Comparison of ENCODE assay signal across 8 mouse cellular contexts in the genomic region with DNA sequence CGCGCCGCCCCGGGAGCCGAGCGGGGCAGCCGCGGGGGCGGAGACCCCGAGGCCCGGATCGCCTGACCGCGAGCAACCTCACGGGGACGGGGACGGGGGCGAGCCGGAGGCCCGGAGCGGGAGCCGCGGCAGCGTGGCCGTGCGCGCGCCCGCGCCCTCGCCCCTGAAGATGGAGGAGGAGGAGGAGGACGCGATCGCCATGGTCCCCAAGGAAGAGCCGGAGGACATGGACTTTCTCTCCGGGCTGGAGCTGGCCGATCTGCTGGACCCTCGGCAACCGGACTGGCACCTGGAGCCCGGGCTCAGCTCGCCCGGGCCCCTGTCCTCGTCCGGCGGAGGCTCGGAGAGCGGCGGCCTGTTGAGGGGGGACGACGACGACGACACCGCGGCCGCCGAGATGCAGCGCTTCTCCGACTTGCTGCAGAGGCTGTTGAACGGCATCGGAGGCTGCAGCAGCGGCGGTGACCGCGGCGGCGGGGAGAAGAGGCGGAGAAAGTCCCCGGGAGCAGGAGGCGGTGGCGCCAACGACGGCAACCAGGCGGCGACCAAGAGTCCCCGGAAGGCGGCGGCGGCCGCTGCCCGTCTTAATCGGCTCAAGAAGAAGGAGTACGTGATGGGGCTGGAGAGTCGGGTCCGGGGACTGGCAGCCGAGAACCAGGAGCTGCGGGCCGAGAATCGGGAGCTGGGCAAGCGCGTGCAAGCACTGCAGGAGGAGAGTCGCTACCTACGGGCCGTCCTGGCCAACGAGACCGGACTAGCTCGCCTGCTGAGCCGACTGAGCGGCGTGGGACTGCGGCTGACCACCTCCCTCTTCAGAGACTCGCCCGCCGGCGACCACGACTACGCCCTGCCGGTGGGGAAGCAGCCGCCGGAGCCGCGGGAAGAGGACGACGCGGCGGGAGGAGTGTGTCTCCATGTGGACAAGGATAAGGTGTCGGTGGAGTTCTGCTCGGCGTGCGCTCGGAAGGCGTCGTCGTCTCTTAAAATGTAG. TPM values are rescaled to one million over a fixed set of nuclear protein-coding genes. Genes with fewer than 3 reads are reported as not detected.
DNase-seq lines count a peak whose midpoint lies in the region; ATAC-seq and TF ChIP-seq lines count a peak whose summit lies in the region.

No protein-coding gene starts in this region.

- peak overlapping the region; percentile 98 for H3ac ChIP-seq in myocyte (ENCODE audit: control insufficient read depth, insufficient read length)

- peak overlapping the region; percentile 79 for H3K4me3 ChIP-seq in embryonic facial prominence, embryonic 14.5 days (ENCODE audit: low read depth, low read length)
- peak overlapping the region; percentile 98 for H3K4me3 ChIP-seq in kidney, embryonic 14.5 days (ENCODE audit: low read length)
- peak overlapping the region; percentile 98 for H3K4me3 ChIP-seq in liver, embryonic 12.5 days
- peak overlapping the region; percentile 81 for H3K4me3 ChIP-seq in myocyte

- peak overlapping the region; percentile 98 for H3K4me2 ChIP-seq in embryonic facial prominence, embryonic 14.5 days (ENCODE audit: low read depth, low read length)
- H3K4me2 ChIP-seq in kidney, embryonic 14.5 days (replicated peaks; ENCODE audit: low read depth, low read length), result peak overlapping the region; percentile 89
- peak overlapping the region; percentile 87 for H3K4me2 ChIP-seq in liver, embryonic 12.5 days
- H3K4me2 ChIP-seq in myocyte (ENCODE audit: low read depth), result peak overlapping the region; percentile 91

- H3K36me3 ChIP-seq in embryonic facial prominence, embryonic 14.5 days (ENCODE audit: control insufficient read depth, insufficient read depth, low read length), result peaks cover 11% of the 10 kb centered on the region
- peaks cover 12% of the 10 kb centered on the region; the same call in 1 of the 2 replicates for H3K36me3 ChIP-seq in kidney, embryonic 14.5 days (ENCODE audit: control insufficient read depth, insufficient read depth, low read length)
- peaks cover 19% of the 10 kb centered on the region for H3K36me3 ChIP-seq in liver, embryonic 12.5 days
- H3K36me3 ChIP-seq in myocyte (ENCODE audit: control insufficient read depth, insufficient read depth), result peaks cover 27% of the 10 kb centered on the region

- H3K9me3 ChIP-seq in embryonic facial prominence, embryonic 14.5 days (ENCODE audit: control insufficient read depth, low read length), result no peaks in the 10 kb centered on the region
- no peaks in the 10 kb centered on the region for H3K9me3 ChIP-seq in kidney, embryonic 14.5 days (ENCODE audit: control insufficient read depth, low read length)
- no peaks in the 10 kb centered on the region for H3K9me3 ChIP-seq in liver, embryonic 12.5 days (replicated peaks)

- peak overlapping the region; percentile 99 for H3K27ac ChIP-seq in embryonic facial prominence, embryonic 14.5 days (replicated peaks; ENCODE audit: low read depth, low read length)
- peak overlapping the region; percentile 99 for H3K27ac ChIP-seq in kidney, embryonic 14.5 days (ENCODE audit: low read depth, low read length)
- peak overlapping the region; percentile 95 for H3K27ac ChIP-seq in liver, embryonic 12.5 days

- ATAC-seq in embryonic facial prominence, embryonic 14.5 days (ENCODE audit: low read depth), result peak; percentile 75
- ATAC-seq in kidney, embryonic 14.5 days (ENCODE audit: low FRiP score, low TSS enrichment), result peak; percentile 79
- peak; percentile 69 for ATAC-seq in liver, embryonic 12.5 days

- under 1% methylated on average over 47 of the region's 123 CpGs for WGBS in embryonic facial prominence, embryonic 14.5 days
- WGBS in kidney, embryonic 14.5 days, result under 1% methylated on average over 100 of the region's 123 CpGs
- under 1% methylated on average over 123 of the region's 123 CpGs for WGBS in liver, embryonic 12.5 days (ENCODE audit: insufficient replicate concordance)

- H3K9ac ChIP-seq in embryonic facial prominence, embryonic 14.5 days (ENCODE audit: low read depth, low read length), result peak overlapping the region; percentile 100
- H3K9ac ChIP-seq in kidney, embryonic 14.5 days (ENCODE audit: low read depth, low read length), result peak overlapping the region; percentile 100
- peak overlapping the region; percentile 99 for H3K9ac ChIP-seq in liver, embryonic 12.5 days

- H3K79me2 ChIP-seq in myocyte (ENCODE audit: control insufficient read depth, insufficient read depth), result peaks cover 46% of the 10 kb centered on the region

- H3K27me3 ChIP-seq in embryonic facial prominence, embryonic 14.5 days (replicated peaks; ENCODE audit: control insufficient read depth, insufficient read depth, low read length), result no peaks in the 10 kb centered on the region
- H3K27me3 ChIP-seq in kidney, embryonic 14.5 days (ENCODE audit: control insufficient read depth, insufficient read depth, low read length), result no peaks in the 10 kb centered on the region
- no peaks in the 10 kb centered on the region for H3K27me3 ChIP-seq in liver, embryonic 12.5 days (replicated peaks)
- H3K27me3 ChIP-seq in myocyte (ENCODE audit: control insufficient read depth, insufficient read depth, insufficient read length), result no peaks in the 10 kb centered on the region

- peak; percentile 33 for TF ChIP-seq POLR2A in myocyte (IDR thresholded peaks at IDR 0.05; ENCODE audit: insufficient read length, low read depth)

- H3K4me1 ChIP-seq in embryonic facial prominence, embryonic 14.5 days (ENCODE audit: control insufficient read depth, insufficient read depth, low read length), result no peaks in the 10 kb centered on the region
- H3K4me1 ChIP-seq in kidney, embryonic 14.5 days (ENCODE audit: control insufficient read depth, insufficient read depth, low read length), result no peaks in the 10 kb centered on the region
- H3K4me1 ChIP-seq in liver, embryonic 12.5 days, result peaks cover 6% of the 10 kb centered on the region; the same call in 1 of the 2 replicates

- DNase-seq in A20 (ENCODE audit: low read depth, low spot score), result peak; percentile 80
- DNase-seq in adrenal gland, postnatal 36 days, result peak; percentile 78 to 86
- DNase-seq in embryonic facial prominence, embryonic 14.5 days (ENCODE audit: low spot score), result peak; percentile 74
- DNase-seq in heart, adult 9 months (ENCODE audit: low spot score in 2 of 2), result peak; percentile 49 to 53
- peak; percentile 68 to 73 for DNase-seq in spleen, postnatal 36 days (ENCODE audit: low spot score in 2 of 2)

TF ChIP-seq in myocyte, 11 proteins besides CTCF, POLR2A, EP300 and RAD21:
- TF ChIP-seq SRF (IDR thresholded peaks at IDR 0.05; ENCODE audit: control insufficient read depth, insufficient read length, low read depth) (no peak), CEBPB (IDR thresholded peaks at IDR 0.05; ENCODE audit: insufficient read depth, poor library complexity, severe bottlenecking) (no peak), MAX (IDR thresholded peaks at IDR 0.05; ENCODE audit: low read depth) (no peak), POLR2AphosphoS2 (IDR thresholded peaks at IDR 0.05; ENCODE audit: insufficient read length, low read depth) (peak; percentile 62), USF1 (IDR thresholded peaks at IDR 0.05; ENCODE audit: low read depth) (no peak), MYOG (IDR thresholded peaks at IDR 0.05; ENCODE audit: control insufficient read depth in 1 of 3, insufficient read depth in 1 of 3, insufficient read length in 2 of 3, low read depth in 2 of 3) (no peak)

RNA-seq across cellular contexts. Expression of gene Crebzf, which starts 0.9 kb away (rescaled TPM):
- 10 to 100 TPM; 71.8 to 77.5 TPM for total RNA-seq in adrenal gland, postnatal 36 days (2021)
- polyA plus RNA-seq in embryonic facial prominence, embryonic 14.5 days (2014; fragmentation: Nextera tagmentation; extraction: Ambion mirVana), result 44.9 and 51.9 TPM in 2 replicates
- polyA plus RNA-seq in kidney, embryonic 14.5 days (2014; fragmentation: Nextera tagmentation; extraction: Ambion mirVana), result 54.2 and 55.3 TPM in 2 replicates
- polyA plus RNA-seq in liver, embryonic 12.5 days (2016; fragmentation: Nextera tagmentation; extraction: Ambion mirVana), result 33.5 and 34.6 TPM in 2 replicates
- 18.0 TPM for polyA plus RNA-seq in myocyte (2012; fragmentation: generic; extraction: Trizol)

RNA-seq across cellular contexts. Expression of gene Tmem126a, which starts 13.6 kb away (rescaled TPM):
- 10 to 100 TPM; 52.5 to 58.1 TPM for total RNA-seq in adrenal gland, postnatal 36 days (2021)
- 94.1 and 97.9 TPM in 2 replicates for polyA plus RNA-seq in embryonic facial prominence, embryonic 14.5 days (2014; fragmentation: Nextera tagmentation; extraction: Ambion mirVana)
- polyA plus RNA-seq in kidney, embryonic 14.5 days (2014; fragmentation: Nextera tagmentation; extraction: Ambion mirVana), result 113 and 132 TPM in 2 replicates
- 60.2 and 66.9 TPM in 2 replicates for polyA plus RNA-seq in liver, embryonic 12.5 days (2016; fragmentation: Nextera tagmentation; extraction: Ambion mirVana)
- polyA plus RNA-seq in myocyte (2012; fragmentation: generic; extraction: Trizol), result 119 TPM

RNA-seq across cellular contexts. Expression of gene Ccdc89, which starts 17.0 kb away (rescaled TPM):
- under 1 TPM; 0.36 to 0.43 TPM for total RNA-seq in adrenal gland, postnatal 36 days (2021)
- 1.9 and 2.1 TPM in 2 replicates for polyA plus RNA-seq in embryonic facial prominence, embryonic 14.5 days (2014; fragmentation: Nextera tagmentation; extraction: Ambion mirVana)
- 1.8 and 2.4 TPM in 2 replicates for polyA plus RNA-seq in kidney, embryonic 14.5 days (2014; fragmentation: Nextera tagmentation; extraction: Ambion mirVana)
- 0.26 and 0.41 TPM in 2 replicates for polyA plus RNA-seq in liver, embryonic 12.5 days (2016; fragmentation: Nextera tagmentation; extraction: Ambion mirVana)
- 0.07 TPM for polyA plus RNA-seq in myocyte (2012; fragmentation: generic; extraction: Trizol)

RNA-seq across cellular contexts. Expression of gene Tmem126b, which starts 32.4 kb away (rescaled TPM):
- total RNA-seq in adrenal gland, postnatal 36 days (2021), result 10 to 100 TPM; 19.2 to 21.1 TPM
- 34.2 and 34.3 TPM in 2 replicates for polyA plus RNA-seq in embryonic facial prominence, embryonic 14.5 days (2014; fragmentation: Nextera tagmentation; extraction: Ambion mirVana)
- polyA plus RNA-seq in kidney, embryonic 14.5 days (2014; fragmentation: Nextera tagmentation; extraction: Ambion mirVana), result 33.1 and 33.5 TPM in 2 replicates
- 14.0 and 15.7 TPM in 2 replicates for polyA plus RNA-seq in liver, embryonic 12.5 days (2016; fragmentation: Nextera tagmentation; extraction: Ambion mirVana)
- polyA plus RNA-seq in myocyte (2012; fragmentation: generic; extraction: Trizol), result 6.7 TPM

RNA-seq across cellular contexts. Expression of gene Dlg2, which starts 33.1 kb away (rescaled TPM):
- 100 to 1,000 TPM in 1 of 2 experiments, 10 to 100 TPM in 1; 93.3 to 123 TPM for total RNA-seq in adrenal gland, postnatal 36 days (2021)
- polyA plus RNA-seq in embryonic facial prominence, embryonic 14.5 days (2014; fragmentation: Nextera tagmentation; extraction: Ambion mirVana), result 4.4 and 5.1 TPM in 2 replicates
- 0.97 and 1.0 TPM in 2 replicates for polyA plus RNA-seq in kidney, embryonic 14.5 days (2014; fragmentation: Nextera tagmentation; extraction: Ambion mirVana)
- polyA plus RNA-seq in liver, embryonic 12.5 days (2016; fragmentation: Nextera tagmentation; extraction: Ambion mirVana), result 0.71 and 1.1 TPM in 2 replicates
- 0.65 TPM for polyA plus RNA-seq in myocyte (2012; fragmentation: generic; extraction: Trizol)

Comparison
In these comparisons a context has a peak if more than half of its experiments do, and no peak if none do; other contexts are left out.
1. Peak in every context shown above with its lines: DNase-seq, ATAC-seq, H3K4me3 ChIP-seq and H3K27ac ChIP-seq.